Mouse (Mus musculus): ENCODE measurements around the gene Frmpd4.
A peak's percentile ranks its signal among the peaks of the same experiment; 100 is the strongest.

Gene Frmpd4

DNA sequence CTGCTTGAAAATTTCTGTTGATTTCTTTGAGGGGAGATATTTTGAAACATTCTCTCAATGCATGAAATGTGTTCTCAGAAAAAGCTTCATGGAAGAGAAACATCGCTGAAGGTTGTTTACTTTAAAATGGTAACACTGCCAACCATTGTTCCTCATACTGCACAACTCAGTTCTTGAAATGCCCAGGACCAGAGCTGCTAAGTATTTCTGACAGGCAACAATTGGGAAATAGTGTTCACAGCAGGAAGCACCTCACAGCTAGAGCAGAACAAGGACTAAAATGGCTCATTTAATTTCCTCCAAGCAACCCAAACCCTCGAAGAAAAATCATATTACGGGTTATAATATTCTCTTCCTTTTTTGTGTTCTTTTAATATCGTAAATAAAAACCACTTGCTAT, 1054.5 kb downstream of the Frmpd4 start:
- no peak for DNase-seq

DNA sequence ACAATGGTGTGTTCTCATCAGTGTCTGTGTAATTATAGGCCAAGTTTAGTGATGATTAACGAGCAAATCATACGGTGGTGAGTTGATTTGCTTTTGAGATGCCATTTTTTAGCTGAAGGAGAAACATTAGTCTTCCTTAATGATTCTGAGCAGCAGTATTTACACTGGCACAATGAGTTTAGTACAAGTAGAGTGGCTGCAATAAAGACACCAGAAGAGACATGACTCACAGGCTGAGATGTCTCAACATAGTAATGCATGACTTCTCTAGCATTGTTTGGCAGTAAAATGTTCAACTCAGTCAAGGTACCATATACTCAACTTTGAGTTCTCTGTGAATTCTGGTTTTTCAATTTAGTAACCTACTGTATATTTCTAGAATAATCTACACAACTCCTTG, 1058.6 kb downstream of the Frmpd4 start:
- DNase-seq = no peak

DNA sequence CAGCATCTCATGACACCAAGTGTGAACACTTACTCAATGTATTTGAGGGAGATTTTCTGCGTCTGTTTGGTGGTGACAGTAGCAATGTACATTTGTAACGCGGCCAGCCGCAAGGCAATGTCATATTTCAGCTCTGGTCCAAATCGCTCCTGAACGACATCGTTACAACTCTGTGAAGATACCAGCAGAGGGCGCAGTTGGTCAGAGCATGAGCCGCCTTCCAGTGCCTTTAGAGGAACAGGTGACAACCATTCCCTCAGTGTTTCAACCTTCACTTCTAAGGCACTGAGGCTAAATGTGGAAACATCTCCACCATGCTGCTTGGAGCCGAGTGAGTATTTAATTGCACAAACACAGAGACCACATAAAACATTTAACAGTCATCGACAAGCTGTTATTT, 1079.3 kb downstream of the Frmpd4 start:
- DNase-seq = peak; percentile 14

DNA sequence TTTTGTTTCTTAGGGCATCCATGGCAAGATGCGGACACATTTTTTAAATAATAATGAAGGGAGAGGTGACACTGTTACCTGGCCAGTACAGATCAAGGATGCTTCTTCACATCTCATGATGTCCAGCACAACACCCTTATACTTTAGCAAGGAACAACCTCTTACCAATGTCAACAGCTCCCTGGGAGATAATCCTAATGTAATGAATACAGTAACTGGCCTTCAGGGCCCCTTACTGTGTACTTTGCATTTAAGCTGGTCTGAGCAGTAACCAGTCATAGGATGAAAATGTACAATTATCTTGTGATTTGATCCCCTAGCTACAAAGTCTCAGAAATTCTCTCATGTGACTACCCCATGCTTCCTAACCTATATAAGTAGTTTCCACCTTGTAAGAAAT, 1084.8 kb downstream of the Frmpd4 start:
- DNase-seq = no peak

DNA sequence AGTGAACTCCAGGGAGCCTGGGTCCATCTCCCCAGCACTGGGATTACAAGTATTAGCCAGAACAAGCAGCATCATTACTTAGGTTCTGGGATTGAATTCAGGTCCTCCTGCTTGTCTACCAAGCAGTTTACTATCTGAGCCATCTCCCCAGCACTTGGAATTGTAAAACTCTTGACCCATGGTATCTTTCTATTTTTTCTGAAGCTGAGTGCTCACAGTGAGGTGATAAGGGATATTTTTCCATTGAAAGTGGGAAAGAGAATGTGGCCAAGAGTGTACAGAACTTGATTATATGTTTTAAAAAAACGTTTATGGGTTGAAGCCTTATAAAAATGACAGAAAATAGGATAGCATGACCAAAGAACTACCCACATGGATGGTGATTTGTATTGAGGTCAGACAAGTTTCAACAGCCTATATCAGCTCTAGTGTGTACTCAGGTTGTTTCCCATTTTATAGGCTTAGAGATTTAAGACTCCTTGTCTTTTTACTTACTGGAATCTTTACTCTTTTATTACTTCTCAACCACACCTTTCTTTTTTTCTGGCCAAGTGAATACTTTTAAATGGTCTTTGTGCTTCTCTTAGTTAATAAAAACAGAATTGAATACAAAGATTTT, 1085.3 kb downstream of the Frmpd4 start:
- DNase-seq = no peak

DNA sequence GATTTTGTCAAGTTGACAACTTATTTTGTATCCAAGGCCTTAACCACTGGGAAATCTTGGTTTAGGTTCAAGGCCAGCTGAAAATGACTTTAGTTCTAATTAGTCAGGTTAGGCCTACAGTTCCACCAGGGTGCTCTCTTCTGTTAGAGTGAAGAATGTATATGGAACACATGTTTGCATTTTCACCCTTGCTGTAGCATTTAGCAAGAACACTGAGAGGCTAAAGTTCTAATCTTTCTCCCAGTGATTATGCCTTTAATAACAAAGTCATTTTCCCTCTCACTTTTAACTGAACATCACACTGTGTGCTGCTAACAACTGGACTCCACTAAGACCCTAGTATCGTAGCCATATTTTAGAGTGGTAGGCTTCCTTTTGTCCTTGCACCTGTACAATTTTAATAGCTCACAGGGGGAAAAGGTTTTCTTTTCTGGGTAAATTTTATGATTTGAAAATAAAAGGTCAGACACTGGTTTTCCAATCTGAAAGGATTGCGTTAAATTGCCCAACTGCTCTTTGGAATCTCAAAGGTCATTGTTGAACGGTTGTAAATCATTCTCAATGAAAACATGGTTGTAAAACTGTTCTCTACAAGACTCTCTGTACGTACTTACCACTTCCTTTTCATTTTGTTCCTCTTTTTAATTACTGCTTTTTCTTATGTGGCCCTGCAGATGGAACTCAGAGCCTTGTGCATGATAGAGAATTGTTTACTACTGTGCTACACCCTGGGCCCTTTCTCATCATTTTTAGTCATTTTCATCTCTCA, 1093.4 kb downstream of the Frmpd4 start:
- DNase-seq = no peak

DNA sequence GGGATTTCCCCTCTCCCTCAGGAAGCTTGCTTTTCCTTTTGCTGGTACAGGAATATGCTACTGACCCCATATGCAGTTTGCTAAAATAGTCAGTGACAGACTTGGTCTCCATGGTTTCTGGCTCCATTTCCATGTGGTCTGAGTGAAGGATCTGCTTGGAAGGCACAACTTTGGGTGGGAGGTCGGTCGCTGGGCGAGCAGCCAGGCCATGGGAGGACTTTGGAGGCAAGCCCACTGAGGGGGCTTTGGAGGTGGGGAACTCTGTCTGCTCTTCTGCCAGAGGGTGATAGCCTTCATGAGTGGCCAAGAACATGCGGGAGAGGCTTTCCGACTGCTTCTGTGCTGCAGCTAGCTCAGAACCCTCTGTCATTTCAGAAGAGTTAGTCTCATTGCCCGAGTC, 1099.4 kb downstream of the Frmpd4 start:
- DNase-seq = no peak

DNA sequence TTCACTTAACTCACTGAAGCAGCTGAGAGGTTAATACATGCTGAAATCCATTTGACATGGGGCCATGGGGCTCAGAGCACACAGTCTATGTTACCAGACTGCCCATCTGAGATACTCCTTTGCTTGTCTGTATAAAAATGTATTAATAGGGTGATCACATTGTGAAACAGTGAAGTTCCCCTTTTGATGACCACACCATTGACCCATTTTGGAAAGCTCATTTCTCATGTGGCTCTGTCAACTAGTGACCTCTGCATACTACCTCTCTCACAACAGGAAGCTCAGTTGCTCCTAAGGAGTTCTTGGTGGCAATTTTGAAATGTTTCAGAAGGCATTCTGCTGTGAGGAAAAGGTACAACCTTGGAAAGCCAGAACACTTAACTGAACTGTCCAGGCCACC, 1142.1 kb downstream of the Frmpd4 start:
- DNase-seq = no peak

DNA sequence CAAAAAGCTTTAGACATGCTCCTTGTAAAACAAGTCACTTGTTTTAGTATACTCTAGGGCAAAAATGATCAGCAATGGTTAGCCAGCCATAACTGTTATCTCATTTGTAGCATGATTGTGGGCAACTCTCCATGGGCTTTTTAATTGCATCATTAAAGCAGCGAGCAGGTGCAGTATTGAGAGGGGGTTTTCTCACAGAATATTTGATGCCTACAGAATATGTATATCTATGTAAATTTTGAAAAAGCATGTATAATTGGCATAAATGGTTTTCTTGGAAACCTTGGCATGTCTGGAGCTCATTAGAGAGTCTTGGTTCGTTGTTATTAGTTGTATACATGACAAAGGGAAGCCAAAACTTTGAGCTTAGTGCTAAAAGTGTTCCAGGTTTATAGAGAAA, 1143.1 kb downstream of the Frmpd4 start:
- no peak for DNase-seq
